Mouse (Mus musculus): ENCODE results near the gene Adamts12. TPM values are rescaled to one million over a fixed set of nuclear protein-coding genes. Genes with fewer than 3 reads are reported as not detected.

Adamts12 gene
- total RNA-seq, 2 experiments from 2014 or later: 2.7 to 2.8 TPM

- DNase-seq: peak; percentile 65
- TF ChIP-seq CTCF (IDR thresholded peaks at IDR 0.05): no peak
- intact Hi-C loops (cut with DNase I): no loop called here
Measured at GRCm38 (mm10) chr15:11197051-11197450, 132.5 kb downstream of the Adamts12 start.

DNA sequence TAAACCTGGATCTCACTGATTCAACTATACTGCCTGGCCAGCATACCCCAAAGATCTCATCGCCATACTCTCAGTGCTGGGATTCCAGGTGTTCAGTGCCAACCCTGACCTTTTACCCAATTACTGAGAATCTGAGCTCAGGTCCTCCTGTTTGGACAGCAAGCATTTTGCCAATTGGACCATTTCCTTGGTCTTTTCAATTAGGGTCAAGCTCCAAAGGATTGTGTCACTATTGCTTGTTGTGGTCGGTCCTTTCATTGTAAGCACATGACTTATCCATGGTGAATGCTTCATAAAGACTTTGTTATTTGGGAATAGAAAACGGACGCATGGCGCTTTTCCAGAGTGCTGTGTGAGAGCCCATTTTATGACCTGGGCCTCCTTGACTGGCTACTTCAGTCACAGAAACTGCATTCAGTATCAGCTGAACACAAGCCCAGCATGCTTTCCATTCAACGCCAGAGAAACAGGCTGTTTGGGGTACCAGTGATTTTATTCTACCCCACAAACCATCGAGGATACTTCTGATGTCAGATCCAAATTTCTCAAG, 133.7 kb downstream of the Adamts12 start:
- DNase-seq: no peak
- intact Hi-C loops (cut with DNase I): no loop called here
- TF ChIP-seq CTCF (IDR thresholded peaks at IDR 0.05): no peak
- Histone ChIP-seq H3K27ac (no peak overlapping the region), H3K4me3 (no peak overlapping the region)

More at GRCm38 (mm10) chr15:11197051-11197450, 132.5 kb downstream of the Adamts12 start:
- H3K4me3 ChIP-seq: no peak overlapping the region
- 0 out of 2 replicates have a peak overlapping the region, but pooled peaks have one; percentile 13 for H3K27ac ChIP-seq

GRCm38 (mm10) chr15:11203084-11203483, 138.5 kb downstream of the Adamts12 start:
- no peak overlapping the region for H3K4me3 ChIP-seq
- intact Hi-C loops (cut with DNase I): no loop called here
- no peak for TF ChIP-seq CTCF (IDR thresholded peaks at IDR 0.05)
- peak; percentile 24 for DNase-seq
- H3K27ac ChIP-seq: no peak overlapping the region

DNA sequence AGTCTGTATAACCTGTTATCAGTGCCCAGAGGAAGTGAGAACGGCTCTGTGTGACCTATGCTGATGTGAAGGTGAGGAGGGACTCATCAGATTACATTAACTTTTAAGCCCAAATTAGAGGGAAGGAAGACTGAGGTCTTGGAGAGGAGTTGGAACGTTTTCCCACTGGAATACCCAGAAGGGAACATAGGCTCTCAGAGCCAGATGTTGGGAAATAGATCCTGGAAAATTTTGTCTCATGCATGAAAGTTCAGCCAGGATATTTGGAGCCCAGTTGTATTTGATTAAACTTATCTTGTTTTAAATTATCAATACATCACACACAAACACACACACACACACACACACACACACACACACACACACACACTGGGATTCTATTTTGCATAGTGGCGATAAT, 140.3 kb downstream of the Adamts12 start:
- no peak overlapping the region for H3K4me3 ChIP-seq
- DNase-seq: no peak
- no peak overlapping the region for H3K27ac ChIP-seq
- TF ChIP-seq CTCF (IDR thresholded peaks at IDR 0.05): no peak
- intact Hi-C loops (cut with DNase I): no loop called here

DNA sequence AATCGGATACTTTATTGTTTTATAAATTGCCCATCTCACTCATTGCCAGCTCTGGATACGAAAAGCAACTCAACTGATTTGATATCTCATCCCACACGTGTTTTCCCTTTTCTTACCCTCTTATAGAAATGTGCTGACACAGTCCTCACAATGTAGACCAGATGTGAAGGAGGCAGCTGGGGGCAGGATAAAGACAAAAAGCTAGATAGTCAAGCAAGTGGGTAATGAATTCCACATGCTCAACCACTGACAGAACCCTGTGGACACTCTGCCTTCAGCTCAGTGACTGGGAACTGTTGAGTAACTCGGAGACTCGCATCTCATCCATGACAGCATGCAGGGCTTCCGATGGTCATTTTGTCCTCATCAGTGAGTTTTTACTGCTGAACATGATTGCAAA, 146.4 kb downstream of the Adamts12 start:
- H3K27ac ChIP-seq: no peak overlapping the region
- intact Hi-C loops (cut with DNase I): no loop called here
- TF ChIP-seq CTCF (IDR thresholded peaks at IDR 0.05): no peak
- no peak overlapping the region for H3K4me3 ChIP-seq
- DNase-seq: peak; percentile 26

- intact Hi-C loops (cut with DNase I): no loop called here
- no peak for DNase-seq
- TF ChIP-seq CTCF (IDR thresholded peaks at IDR 0.05): no peak
Measured at GRCm38 (mm10) chr15:11233906-11234632, 169.5 kb downstream of the Adamts12 start.

GRCm38 (mm10) chr15:11240406-11240805, 175.8 kb downstream of the Adamts12 start:
- TF ChIP-seq CTCF (IDR thresholded peaks at IDR 0.05): no peak
- intact Hi-C loops (cut with DNase I): no loop called here
- H3K4me3 ChIP-seq: no peak overlapping the region
- H3K27ac ChIP-seq: no peak overlapping the region
- DNase-seq: no peak

More at GRCm38 (mm10) chr15:11233906-11234632, 169.5 kb downstream of the Adamts12 start:
- Histone ChIP-seq H3K27ac (no peak overlapping the region), H3K4me3 (no peak overlapping the region)

- H3K27ac ChIP-seq: no peak overlapping the region
- intact Hi-C loops (cut with DNase I): no loop called here
- no peak for DNase-seq
- H3K4me3 ChIP-seq: no peak overlapping the region
- TF ChIP-seq CTCF (IDR thresholded peaks at IDR 0.05): no peak
Measured at GRCm38 (mm10) chr15:11241288-11241687, 176.7 kb downstream of the Adamts12 start.

GRCm38 (mm10) chr15:11246402-11246801, 181.8 kb downstream of the Adamts12 start:
- no peak for DNase-seq
- intact Hi-C loops (cut with DNase I): no loop called here
- no peak for TF ChIP-seq CTCF (IDR thresholded peaks at IDR 0.05)
- Histone ChIP-seq H3K4me3 (no peak overlapping the region), H3K27ac (no peak overlapping the region)

DNA sequence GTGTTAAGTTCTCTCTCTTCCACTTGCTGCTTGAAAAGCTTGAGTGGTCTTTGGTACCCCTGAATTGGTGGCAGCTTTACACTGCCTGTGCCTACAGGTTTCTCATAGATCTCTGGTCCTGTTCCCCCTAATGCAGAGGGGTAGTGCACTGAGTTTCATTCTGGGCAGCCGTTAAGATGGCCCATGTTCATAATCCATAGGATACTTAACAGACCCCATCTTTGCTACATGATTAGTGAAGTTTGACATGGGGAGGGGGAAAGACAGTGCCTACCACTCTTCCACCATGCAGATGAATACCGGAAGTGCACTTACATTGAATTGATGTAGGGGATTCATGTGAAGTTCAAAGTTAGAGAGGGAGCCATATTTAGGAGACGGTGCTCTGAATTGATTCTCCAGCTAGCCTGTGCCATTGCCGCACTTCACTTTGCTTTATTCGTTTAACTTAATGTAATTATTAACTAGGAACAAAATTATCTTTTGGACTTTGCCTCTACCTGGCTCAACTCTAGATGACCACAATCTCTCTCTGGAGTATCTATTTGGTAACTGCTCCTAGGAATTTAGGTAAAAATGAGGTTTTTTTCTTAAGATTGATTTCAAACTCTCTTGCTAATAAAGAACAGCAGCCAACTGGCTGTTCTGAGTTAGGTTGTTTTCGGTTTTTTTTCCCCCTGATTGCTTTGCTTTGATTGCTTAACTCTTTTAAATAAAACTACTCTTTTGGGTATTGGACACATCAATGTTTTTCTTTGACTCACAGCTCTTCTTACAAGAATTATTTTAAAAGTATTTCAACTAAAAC, 214.9 kb downstream of the Adamts12 start:
- DNase-seq: no peak
- Histone ChIP-seq H3K27ac (no peak overlapping the region), H3K4me3 (no peak overlapping the region)
- no peak for TF ChIP-seq CTCF (IDR thresholded peaks at IDR 0.05)
- intact Hi-C loops (cut with DNase I): no loop called here

DNA sequence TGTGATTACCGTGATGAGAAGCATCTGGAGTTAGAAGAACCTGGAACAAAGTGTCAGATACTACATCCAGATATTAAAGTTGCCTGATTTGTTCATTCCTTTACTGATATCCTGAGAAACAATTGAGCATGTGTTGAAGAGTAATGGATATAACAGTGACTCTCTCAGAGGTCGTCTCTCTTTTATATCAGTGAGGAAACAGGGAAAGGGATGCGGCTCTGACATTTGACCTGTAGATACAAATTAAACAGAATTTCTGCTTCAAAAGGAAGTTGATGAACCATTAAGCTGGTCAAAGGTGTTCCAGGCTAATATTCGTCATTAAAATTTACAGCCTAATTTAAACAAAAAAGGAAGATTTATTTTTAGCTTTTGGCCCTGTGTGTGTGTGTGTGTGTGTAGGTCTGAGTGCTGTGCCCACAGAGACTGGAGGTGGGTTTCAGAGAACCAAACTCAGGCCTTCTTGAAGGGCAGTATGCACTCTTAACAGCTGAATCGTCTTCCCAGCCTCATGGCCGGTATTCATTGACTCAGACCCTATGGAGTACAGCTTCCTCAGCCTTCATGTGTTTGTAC, 216.2 kb downstream of the Adamts12 start:
- TF ChIP-seq CTCF (IDR thresholded peaks at IDR 0.05): no peak
- DNase-seq: no peak
- H3K27ac ChIP-seq: no peak overlapping the region
- intact Hi-C loops (cut with DNase I): no loop called here
- no peak overlapping the region for H3K4me3 ChIP-seq

GRCm38 (mm10) chr15:11283171-11283570, 218.6 kb downstream of the Adamts12 start:
- no peak for TF ChIP-seq CTCF (IDR thresholded peaks at IDR 0.05)
- intact Hi-C loops (cut with DNase I): no loop called here
- no peak for DNase-seq
- Histone ChIP-seq H3K27ac (no peak overlapping the region), H3K4me3 (no peak overlapping the region)

DNA sequence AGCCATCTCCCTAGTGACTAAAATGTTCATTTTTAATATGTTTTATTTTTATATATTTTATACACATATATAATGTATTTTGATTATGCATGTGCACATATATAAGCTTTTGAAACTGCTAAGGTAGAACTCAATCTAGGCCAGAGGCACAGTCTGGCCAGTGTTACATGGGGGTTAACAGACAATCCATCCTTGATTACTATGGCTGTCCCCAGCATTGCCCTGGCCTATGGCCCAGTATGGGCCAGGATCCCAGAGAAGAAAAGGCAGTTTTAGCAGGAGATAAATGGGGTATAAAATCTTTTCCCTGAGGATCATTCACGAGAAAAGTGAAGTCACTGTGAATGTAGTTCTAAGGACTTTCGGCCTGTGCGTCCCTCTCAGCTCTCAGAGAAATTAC, 223.2 kb downstream of the Adamts12 start:
- Histone ChIP-seq H3K4me3 (no peak overlapping the region), H3K27ac (no peak overlapping the region)
- DNase-seq: peak; percentile 35
- intact Hi-C loops (cut with DNase I): no loop called here
- no peak for TF ChIP-seq CTCF (IDR thresholded peaks at IDR 0.05)
